Mouse (Mus musculus) ES-Bruce4 (cell line): ENCODE data around the gene Ksr2. TPM values are rescaled to one million over a fixed set of nuclear protein-coding genes. Genes with fewer than 3 reads are reported as not detected.
A peak's percentile ranks its signal among the peaks of the same experiment; 100 is the strongest.

Experiments used
- H3K27ac ChIP-seq: 2 replicates; pipeline ENCODE4 v1.5.1; 2012; ENCODE audit warnings: low read length, inconsistent platforms; ENCODE audit not compliant: insufficient read depth
- H3K27me3 ChIP-seq: 2 replicates; pipeline ENCODE4 v1.6.1; 2012; ENCODE audit warnings: mild to moderate bottlenecking, low read length, inconsistent platforms; ENCODE audit not compliant: control insufficient read depth, poor library complexity, insufficient read depth, severe bottlenecking
- H3K36me3 ChIP-seq: 2 replicates; pipeline ENCODE4 v1.6.1; 2012; ENCODE audit warnings: inconsistent platforms, mild to moderate bottlenecking, low read length, moderate library complexity; ENCODE audit not compliant: control insufficient read depth, poor library complexity, insufficient read depth, severe bottlenecking
- H3K4me1 ChIP-seq: one replicate; pipeline ENCODE4 v1.8.1; 2011; ENCODE audit warnings: low read length; ENCODE audit not compliant: control insufficient read depth, insufficient read depth
- H3K4me3 ChIP-seq: 2 replicates; pipeline ENCODE4 v1.5.1; 2011; ENCODE audit warnings: low read depth, mild to moderate bottlenecking, low read length
- H3K9ac ChIP-seq: 2 replicates; pipeline ENCODE4 v1.6.1; 2012; ENCODE audit warnings: low read depth, mild to moderate bottlenecking, inconsistent platforms; ENCODE audit not compliant: poor library complexity, severe bottlenecking
- H3K9me3 ChIP-seq: replicated peaks from 2 replicates; pipeline ENCODE4 v1.6.1; 2012; ENCODE audit warnings: mild to moderate bottlenecking, low read length, inconsistent platforms; ENCODE audit not compliant: control insufficient read depth, poor library complexity, insufficient read depth, severe bottlenecking
- CTCF ChIP-seq: IDR thresholded peaks from one replicate; pipeline ENCODE4 v1.8.1; 2011; ENCODE audit warnings: low read depth, low read length
- EP300 ChIP-seq: IDR thresholded peaks from 2 replicates; pipeline ENCODE4 v1.6.1; 2011; ENCODE audit warnings: low read depth, low read length; ENCODE audit not compliant: insufficient read depth
- POLR2A ChIP-seq: IDR thresholded peaks from one replicate; pipeline ENCODE4 v1.8.1; 2011; ENCODE audit warnings: low read length; ENCODE audit not compliant: insufficient read depth
- polyA plus RNA-seq: library from polyadenylated mRNA; stranded (reverse); fragments of >200 nt; gene quantifications from 2 replicates; pipeline ENCODE4 v1.2.4, GENCODE M21; 2011; ENCODE audit warnings: low read depth; ENCODE audit not compliant: missing spikeins, insufficient read depth, insufficient read length

Ksr2 gene
- polyA plus RNA-seq, 1 experiment: 1.3 TPM

DNA sequence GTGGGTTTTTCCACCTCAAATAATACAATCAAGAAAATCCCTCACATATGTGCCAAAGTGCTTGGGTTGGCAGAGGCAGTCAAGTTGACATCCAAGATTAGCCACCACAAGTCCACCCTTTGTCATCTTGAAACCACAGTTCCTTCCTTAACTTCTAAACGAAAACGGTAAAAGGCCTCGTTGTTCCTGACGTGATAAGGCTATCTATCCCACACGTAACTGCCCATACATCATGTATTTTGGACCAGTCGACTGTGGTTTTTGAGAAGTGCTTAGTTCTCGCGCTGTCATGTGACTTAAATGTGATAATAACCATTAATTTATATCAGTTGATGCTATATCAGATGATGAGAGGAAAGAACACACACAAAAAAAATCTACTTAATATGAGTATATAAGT is 55.8 kb downstream of the Ksr2 start:
- no peak overlapping the region for H3K9ac ChIP-seq
- no peaks in the 10 kb centered on the region for H3K36me3 ChIP-seq
- H3K9me3 ChIP-seq: no peaks in the 10 kb centered on the region
- no peaks in the 10 kb centered on the region for H3K4me1 ChIP-seq
- H3K27ac ChIP-seq: no peak overlapping the region
- TF ChIP-seq POLR2A: no peak
- TF ChIP-seq EP300: no peak
- no peak for TF ChIP-seq CTCF
- H3K4me3 ChIP-seq: no peak overlapping the region
- H3K27me3 ChIP-seq: no peaks in the 10 kb centered on the region

DNA sequence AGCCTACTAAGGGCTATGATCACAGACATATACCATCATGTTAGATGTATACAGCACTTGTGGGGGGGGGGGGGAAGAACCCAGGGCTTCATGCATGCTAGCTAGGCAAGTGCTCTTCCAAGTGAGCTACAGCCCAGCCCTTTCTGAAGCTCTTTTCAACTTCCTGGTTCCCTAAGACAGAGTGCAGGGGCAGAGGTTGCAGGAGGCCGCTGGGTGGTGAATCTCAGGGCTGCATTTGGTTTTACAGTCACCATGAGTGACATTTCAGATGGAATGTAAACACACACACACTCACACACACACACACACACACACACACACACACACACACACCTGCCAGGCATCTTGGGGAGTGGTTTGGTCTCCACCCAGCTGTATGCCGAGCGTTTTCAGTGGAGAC is 67.4 kb downstream of the Ksr2 start:
- TF ChIP-seq CTCF: no peak
- no peak for TF ChIP-seq POLR2A
- TF ChIP-seq EP300: no peak
- Histone ChIP-seq H3K4me1 (no peaks in the 10 kb centered on the region), H3K36me3 (no peaks in the 10 kb centered on the region), H3K27ac (no peak overlapping the region), H3K27me3 (no peaks in the 10 kb centered on the region), H3K4me3 (no peak overlapping the region), H3K9ac (no peak overlapping the region), H3K9me3 (peaks cover 5% of the 10 kb centered on the region)

DNA sequence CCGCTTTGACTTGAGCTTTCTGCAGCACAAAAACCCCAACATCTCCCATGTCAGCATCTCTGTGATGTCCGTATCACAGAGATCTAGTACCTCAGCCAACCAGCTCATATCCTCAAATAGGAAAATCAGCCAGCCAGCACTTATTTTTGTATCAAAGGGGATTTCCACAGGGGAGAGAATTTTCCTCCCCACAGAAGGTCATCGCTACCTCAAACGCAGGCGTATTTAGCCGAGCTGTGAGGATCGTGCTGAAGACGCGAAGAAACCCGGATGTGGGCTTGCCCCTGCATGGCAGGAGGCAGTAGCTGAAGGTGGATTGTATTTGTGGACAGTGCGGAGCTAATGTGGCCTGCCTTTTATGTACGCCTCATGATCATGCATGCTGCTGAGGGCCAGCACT is 67.8 kb downstream of the Ksr2 start:
- H3K9me3 ChIP-seq: peaks cover 1% of the 10 kb centered on the region; the same call in 1 of the 2 replicates
- H3K27ac ChIP-seq: no peak overlapping the region
- H3K4me3 ChIP-seq: peak overlapping the region; percentile 10
- no peaks in the 10 kb centered on the region for H3K36me3 ChIP-seq
- H3K4me1 ChIP-seq: no peaks in the 10 kb centered on the region
- no peak for TF ChIP-seq POLR2A
- no peak for TF ChIP-seq EP300
- H3K27me3 ChIP-seq: no peaks in the 10 kb centered on the region
- 0 out of 2 replicates have a peak overlapping the region, but pooled peaks have one; percentile 11 for H3K9ac ChIP-seq

DNA sequence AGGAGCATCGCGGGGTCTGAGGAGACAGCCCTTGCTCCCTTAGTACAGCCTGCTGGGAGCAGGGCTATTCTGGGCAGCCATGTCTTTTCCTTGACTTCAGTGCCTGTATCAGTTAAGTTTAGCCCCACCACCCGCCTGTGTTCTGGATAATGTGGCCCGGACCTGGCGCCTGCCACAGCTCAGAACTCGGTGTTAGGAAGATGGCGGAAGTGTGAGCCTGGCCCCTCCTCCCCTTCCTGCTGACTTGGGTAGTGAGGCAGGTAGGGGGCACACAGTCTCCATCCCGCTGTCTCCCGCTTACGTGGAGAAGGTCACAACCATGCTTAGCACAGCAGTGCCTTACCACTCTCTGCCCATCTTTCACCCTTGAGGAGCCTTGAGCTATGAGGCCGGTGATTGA is 68.2 kb downstream of the Ksr2 start:
- H3K4me1 ChIP-seq: no peaks in the 10 kb centered on the region
- peak overlapping the region; percentile 10 for H3K4me3 ChIP-seq
- no peaks in the 10 kb centered on the region for H3K9me3 ChIP-seq
- H3K27me3 ChIP-seq: no peaks in the 10 kb centered on the region
- H3K27ac ChIP-seq: no peak overlapping the region
- TF ChIP-seq CTCF: no peak
- TF ChIP-seq EP300: no peak
- no peak for TF ChIP-seq POLR2A
- 0 out of 2 replicates have a peak overlapping the region, but pooled peaks have one; percentile 11 for H3K9ac ChIP-seq
- H3K36me3 ChIP-seq: no peaks in the 10 kb centered on the region

DNA sequence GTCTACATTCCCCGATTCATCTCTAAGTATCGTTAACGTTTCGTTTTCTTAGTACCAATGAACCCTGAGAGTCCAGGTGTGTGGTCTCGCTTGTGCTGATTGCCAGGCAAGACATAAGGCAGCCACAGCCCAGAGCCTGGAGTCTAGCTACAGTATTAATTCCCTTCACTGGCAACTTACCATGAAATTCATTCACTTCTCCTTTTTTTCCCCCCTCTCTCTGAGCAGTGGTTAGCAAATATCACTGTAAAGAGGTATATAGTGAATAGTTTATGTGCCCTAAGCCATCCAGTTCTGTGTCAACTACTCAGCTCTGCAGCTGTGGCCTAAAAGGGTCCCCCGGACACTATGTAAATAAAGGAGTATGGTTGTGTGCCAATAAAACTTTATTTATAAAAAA is 71.6 kb downstream of the Ksr2 start:
- TF ChIP-seq EP300: no peak
- Histone ChIP-seq H3K9me3 (no peaks in the 10 kb centered on the region), H3K4me1 (no peaks in the 10 kb centered on the region), H3K4me3 (no peak overlapping the region), H3K36me3 (no peaks in the 10 kb centered on the region), H3K9ac (no peak overlapping the region), H3K27ac (no peak overlapping the region), H3K27me3 (no peaks in the 10 kb centered on the region)

DNA sequence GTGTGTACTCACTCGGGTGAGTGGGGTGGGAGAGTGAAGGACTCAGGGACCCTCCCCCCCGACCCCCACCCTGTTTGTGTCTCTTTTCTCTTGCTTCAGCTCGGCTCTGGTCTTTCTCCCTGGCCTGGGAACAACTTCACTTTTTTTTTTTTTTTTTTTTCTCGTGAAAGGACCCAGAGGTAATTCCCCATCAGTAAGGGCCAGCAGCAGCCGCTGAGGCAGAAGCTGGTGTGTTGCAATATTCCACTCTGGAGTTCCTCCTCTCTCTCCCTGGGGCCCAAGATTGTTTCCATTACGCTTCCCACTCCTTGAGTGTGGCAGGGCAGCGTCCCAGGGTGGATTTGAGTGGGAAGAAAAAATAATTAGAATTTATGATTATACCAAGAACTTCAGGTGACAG is 72.3 kb downstream of the Ksr2 start:
- Histone ChIP-seq H3K27ac (no peak overlapping the region), H3K27me3 (no peaks in the 10 kb centered on the region), H3K9ac (no peak overlapping the region), H3K4me3 (no peak overlapping the region), H3K36me3 (no peaks in the 10 kb centered on the region), H3K4me1 (no peaks in the 10 kb centered on the region), H3K9me3 (no peaks in the 10 kb centered on the region)
- TF ChIP-seq EP300 (no peak), POLR2A (no peak)
